Mouse (Mus musculus) spleen, postnatal 36 days (tissue): ENCODE results near the gene Pald1.

ENCODE experiments used
- DNase-seq, 2 experiments: peaks; one replicate each; pipeline ENCODE4 v3.0.0; 2022; ENCODE audit warnings: low spot score in 2 of 2, mixed read lengths in 1 of 2

Pald1 gene

GRCm38 (mm10) chr10:61402911-61403310 lies 19.6 kb upstream of the Pald1 start:
- no peak for DNase-seq

GRCm38 (mm10) chr10:61402480-61402879 lies 19.1 kb upstream of the Pald1 start:
- DNase-seq: no peak

GRCm38 (mm10) chr10:61400407-61400806 lies 17.1 kb upstream of the Pald1 start:
- no peak for DNase-seq

GRCm38 (mm10) chr10:61399156-61399734 lies 15.9 kb upstream of the Pald1 start:
- DNase-seq: peak; percentile 35 to 42

GRCm38 (mm10) chr10:61398125-61398524 lies 14.8 kb upstream of the Pald1 start:
- DNase-seq: no peak

- no peak for DNase-seq
These were observed 11.3 kb upstream of the Pald1 start for GRCm38 (mm10) chr10:61394476-61395136.

- no peak for DNase-seq
These were observed 9.3 kb upstream of the Pald1 start for GRCm38 (mm10) chr10:61392584-61392983.

GRCm38 (mm10) chr10:61390148-61390547 lies 6.8 kb upstream of the Pald1 start:
- DNase-seq: no peak

- no peak for DNase-seq
These were observed 5.7 kb upstream of the Pald1 start for GRCm38 (mm10) chr10:61389020-61389419.

GRCm38 (mm10) chr10:61386284-61386683 lies 3.0 kb upstream of the Pald1 start:
- DNase-seq: no peak

GRCm38 (mm10) chr10:61385174-61385573 lies 1.8 kb upstream of the Pald1 start:
- no peak for DNase-seq

- no peak for DNase-seq
These were observed 351 bp upstream of the Pald1 start for GRCm38 (mm10) chr10:61383715-61384047.

GRCm38 (mm10) chr10:61382281-61382731 lies 1.0 kb downstream of the Pald1 start:
- DNase-seq: no peak

GRCm38 (mm10) chr10:61381823-61382222 lies 1.5 kb downstream of the Pald1 start:
- no peak for DNase-seq

- no peak for DNase-seq
These were observed 3.1 kb downstream of the Pald1 start for GRCm38 (mm10) chr10:61380186-61380585.

GRCm38 (mm10) chr10:61379340-61380040 lies 3.8 kb downstream of the Pald1 start:
- DNase-seq: no peak

GRCm38 (mm10) chr10:61378698-61379097 lies 4.6 kb downstream of the Pald1 start:
- DNase-seq: no peak

- no peak for DNase-seq
These were observed 5.3 kb downstream of the Pald1 start for GRCm38 (mm10) chr10:61378050-61378449.

- DNase-seq: no peak
These were observed 8.4 kb downstream of the Pald1 start for GRCm38 (mm10) chr10:61374771-61375481.

GRCm38 (mm10) chr10:61374076-61374475 lies 9.3 kb downstream of the Pald1 start:
- DNase-seq: peak; percentile 15 to 37

GRCm38 (mm10) chr10:61372585-61372923 lies 10.8 kb downstream of the Pald1 start:
- DNase-seq: no peak

- DNase-seq: no peak
These were observed 11.3 kb downstream of the Pald1 start for GRCm38 (mm10) chr10:61371884-61372584.
